Mouse (Mus musculus): ENCODE measurements around the gene Cstf1.

DNA sequence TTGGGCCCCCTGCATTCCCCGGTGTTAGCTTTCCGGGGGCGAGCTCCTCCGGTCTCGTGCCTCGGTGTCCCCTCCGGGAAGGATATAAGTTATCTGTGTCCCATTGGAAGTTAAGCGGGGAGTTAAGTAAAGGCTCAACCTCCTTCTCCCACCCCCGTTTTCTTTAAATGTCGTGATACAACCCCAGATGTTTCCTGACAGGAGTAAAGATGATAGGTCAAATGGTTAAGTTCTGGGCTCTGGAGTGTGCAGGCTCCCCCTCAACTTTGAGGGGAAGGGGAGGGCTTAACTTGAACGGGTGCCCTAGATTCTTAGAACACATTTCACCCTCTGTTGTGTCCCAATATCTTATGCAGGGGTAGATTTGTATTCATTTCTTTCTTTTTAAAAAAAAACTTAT, 777 bp downstream of the Cstf1 start:
- TF ChIP-seq CTCF (IDR thresholded peaks at IDR 0.05; ENCODE audit: low read depth) (no peak), EP300 (IDR thresholded peaks at IDR 0.05; ENCODE audit: low read depth) (no peak)

All from liver, embryonic 14.5 days (tissue).